Mouse (Mus musculus) spleen, postnatal 0 days (tissue): ENCODE results near the gene Prss21. TPM values are rescaled to one million over a fixed set of nuclear protein-coding genes. Genes with fewer than 3 reads are reported as not detected.

ENCODE experiments used
- polyA plus RNA-seq: library from polyadenylated mRNA; unstranded; fragments of >200 nt; fragmentation: Nextera tagmentation; extraction: Ambion mirVana; gene quantifications from 2 replicates; pipeline ENCODE4 v1.2.1, GENCODE M21; 2015

Gene Prss21
- polyA plus RNA-seq: not detected in 2 replicates

GRCm38 (mm10) chr17:23867756-23868155 lies at the start of gene Prss21:
Prss21 (plus strand) TSS chr17:23868056.

GRCm38 (mm10) chr17:23829064-23829619 lies 38.7 kb upstream of the Prss21 start, which contains the start of gene Elob:
Elob (minus strand) TSS chr17:23829136.

GRCm38 (mm10) chr17:23836006-23836575 lies 31.8 kb upstream of the Prss21 start, which contains the start of gene Prss33:
Prss33 (minus strand) TSS chr17:23836056.

GRCm38 (mm10) chr17:23843812-23844273 lies 24.0 kb upstream of the Prss21 start, which contains the start of the genes Prss32 and Prss41:
Prss32 (plus strand) TSS chr17:23843855.
Prss41 (minus strand) TSS chr17:23844172.

GRCm38 (mm10) chr17:23880576-23880975 lies 12.7 kb downstream of the Prss21 start, which contains the start of the genes Dcpp1 and Dcpp2:
Dcpp1 (plus strand) TSS chr17:23880876.
Dcpp2 (plus strand) TSS chr17:23880880.

GRCm38 (mm10) chr17:23917158-23917557 lies 49.3 kb downstream of the Prss21 start, which contains the start of gene Dcpp3:
Dcpp3 (plus strand) TSS chr17:23917458.

Other genes with a start within 250 kb of the Prss21 start
- 3.0 and 4.4 TPM in 2 replicates for gene Mmp25, start 222.8 kb upstream of the Prss21 start, polyA plus RNA-seq
- gene Bicdl2, start 207.6 kb upstream of the Prss21 start, polyA plus RNA-seq: 0.11 and 0.35 TPM in 2 replicates
- 43.1 and 43.5 TPM in 2 replicates for gene Hcfc1r1, start 194.5 kb upstream of the Prss21 start, polyA plus RNA-seq
- 21.1 and 22.3 TPM in 2 replicates for gene Thoc6, start 194.2 kb upstream of the Prss21 start, polyA plus RNA-seq
- 3.4 and 4.0 TPM in 2 replicates for gene Tnfrsf12a, start 190.6 kb upstream of the Prss21 start, polyA plus RNA-seq
- 0.11 TPM in 1 of 2 replicates, not detected in the other for gene Cldn6, start 188.8 kb upstream of the Prss21 start, polyA plus RNA-seq
- 0.08 TPM in 2 replicates for gene Cldn9, start 184.0 kb upstream of the Prss21 start, polyA plus RNA-seq
- gene 1520401A03Rik, start 145.3 kb upstream of the Prss21 start, polyA plus RNA-seq: 0.11 TPM in 1 of 2 replicates, not detected in the other
- 37.2 and 39.2 TPM in 2 replicates for gene Pkmyt1, start 141.7 kb upstream of the Prss21 start, polyA plus RNA-seq
- 10.5 and 12.2 TPM in 2 replicates for gene Paqr4, start 127.2 kb upstream of the Prss21 start, polyA plus RNA-seq
- gene Kremen2, start 122.2 kb upstream of the Prss21 start, polyA plus RNA-seq: not detected in 2 replicates
- 19.2 and 22.6 TPM in 2 replicates for gene Flywch1, start 96.5 kb upstream of the Prss21 start, polyA plus RNA-seq
- gene Flywch2, start 82.0 kb upstream of the Prss21 start, polyA plus RNA-seq: 3.5 and 6.6 TPM in 2 replicates
- 290 and 303 TPM in 2 replicates for gene Srrm2, start 77.5 kb upstream of the Prss21 start, polyA plus RNA-seq
- 632 and 659 TPM in 2 replicates for gene Elob, start 38.9 kb upstream of the Prss21 start, polyA plus RNA-seq
- gene Prss33, start 32.0 kb upstream of the Prss21 start, polyA plus RNA-seq: not detected in 2 replicates
- not detected in 2 replicates for gene Prss32, start 24.2 kb upstream of the Prss21 start, polyA plus RNA-seq
- not detected in 2 replicates for gene Prss41, start 23.9 kb upstream of the Prss21 start, polyA plus RNA-seq
- gene Dcpp1, start 12.8 kb downstream of the Prss21 start, polyA plus RNA-seq: not detected in 2 replicates
- not detected in 2 replicates for gene Dcpp2, start 12.8 kb downstream of the Prss21 start, polyA plus RNA-seq
- not detected in 2 replicates for gene Dcpp3, start 49.4 kb downstream of the Prss21 start, polyA plus RNA-seq
- gene Sbp, start 73.6 kb downstream of the Prss21 start, polyA plus RNA-seq: not detected in 2 replicates
- gene Sbpl, start 87.2 kb downstream of the Prss21 start, polyA plus RNA-seq: not detected in 2 replicates
- 0.20 and 0.36 TPM in 2 replicates for gene Prss30, start 112.5 kb downstream of the Prss21 start, polyA plus RNA-seq
- not detected in 2 replicates for gene Prss22, start 130.0 kb downstream of the Prss21 start, polyA plus RNA-seq
- gene Prss27, start 170.1 kb downstream of the Prss21 start, polyA plus RNA-seq: not detected in 2 replicates
- 16.6 and 18.2 TPM in 2 replicates for gene Kctd5, start 205.4 kb downstream of the Prss21 start, polyA plus RNA-seq